Mouse (Mus musculus) c-Kit-positive CD71-positive TER-119-negative erythroid progenitor cells, embryonic 14.5 days (primary cell): ENCODE measurements around the gene Phf13.
A peak's percentile ranks its signal among the peaks of the same experiment; 100 is the strongest.

ENCODE experiments used
- DNase-seq: peaks from one replicate; pipeline ENCODE4 v3.0.0-alpha.2; 2013; ENCODE audit warnings: low read depth

Gene Phf13

GRCm38 (mm10) chr4:151992091-151992490 lies 4.0 kb downstream of the Phf13 start:
- DNase-seq = no peak

DNA sequence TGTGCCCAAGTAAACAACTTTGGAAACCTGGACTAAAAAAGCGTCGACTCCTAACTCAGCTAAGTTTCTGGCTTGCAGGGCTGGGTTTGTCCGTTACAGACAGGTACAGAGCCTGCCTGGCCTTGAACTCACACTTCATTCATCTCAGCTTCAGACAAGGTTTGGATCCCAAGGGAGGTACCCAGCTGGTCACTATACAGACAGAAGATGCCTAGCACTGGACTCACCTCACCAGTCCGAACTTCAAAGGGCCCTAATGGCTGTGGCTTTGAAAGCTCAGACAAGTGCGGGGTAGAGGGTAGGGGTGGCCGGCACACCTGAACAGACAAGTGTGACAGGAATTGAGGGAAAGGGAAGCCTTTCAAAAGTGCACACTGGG lies 7.0 kb downstream of the Phf13 start:
- no peak for DNase-seq

GRCm38 (mm10) chr4:151988342-151989109 lies 7.5 kb downstream of the Phf13 start, which contains the start of gene Thap3:
Gene Thap3, minus strand, starts transcription at chr4:151988997.
- peak; percentile 49 for DNase-seq

- DNase-seq = no peak
Measured at GRCm38 (mm10) chr4:151988014-151988341, 8.1 kb downstream of the Phf13 start.

DNA sequence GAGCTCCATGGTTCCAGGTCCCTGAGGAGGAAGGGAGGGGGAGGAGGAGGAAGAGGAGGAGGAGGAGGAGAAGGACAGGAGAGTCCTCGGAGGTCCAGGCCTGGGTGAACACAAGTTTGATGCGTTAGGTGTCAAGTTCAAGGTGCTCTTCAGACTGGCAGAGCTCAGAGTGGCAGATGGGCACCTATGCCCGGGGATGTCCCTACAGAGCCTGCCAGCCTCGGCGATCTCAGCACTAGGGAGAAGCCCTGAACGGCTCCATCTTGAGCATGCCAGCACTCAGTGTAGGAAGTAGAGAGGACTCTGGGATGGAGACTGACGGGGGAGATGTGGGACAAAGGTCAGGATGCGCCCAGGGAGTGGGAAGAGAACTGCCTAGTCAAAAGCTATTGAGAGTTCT lies 9.4 kb downstream of the Phf13 start:
- DNase-seq = no peak

DNA sequence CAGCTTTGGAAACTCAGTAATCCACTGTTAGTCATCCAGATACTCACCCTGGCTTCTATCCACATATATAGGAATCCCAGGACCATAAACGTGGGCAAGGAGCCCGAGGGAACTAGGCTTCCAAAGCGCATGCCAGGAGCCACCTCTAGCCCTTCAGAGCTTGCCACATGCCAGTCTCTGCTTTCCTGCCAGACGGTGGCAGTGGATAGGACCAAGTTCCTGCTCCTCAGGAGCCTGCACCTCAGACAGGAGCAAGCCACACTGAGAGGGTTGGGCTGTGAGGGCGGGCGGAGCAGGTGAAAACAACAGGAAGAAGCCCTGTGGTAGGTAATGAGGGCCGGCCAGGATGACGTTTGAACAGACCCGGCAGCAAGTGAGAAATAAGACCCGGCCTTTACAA lies 10.2 kb downstream of the Phf13 start:
- no peak for DNase-seq

DNA sequence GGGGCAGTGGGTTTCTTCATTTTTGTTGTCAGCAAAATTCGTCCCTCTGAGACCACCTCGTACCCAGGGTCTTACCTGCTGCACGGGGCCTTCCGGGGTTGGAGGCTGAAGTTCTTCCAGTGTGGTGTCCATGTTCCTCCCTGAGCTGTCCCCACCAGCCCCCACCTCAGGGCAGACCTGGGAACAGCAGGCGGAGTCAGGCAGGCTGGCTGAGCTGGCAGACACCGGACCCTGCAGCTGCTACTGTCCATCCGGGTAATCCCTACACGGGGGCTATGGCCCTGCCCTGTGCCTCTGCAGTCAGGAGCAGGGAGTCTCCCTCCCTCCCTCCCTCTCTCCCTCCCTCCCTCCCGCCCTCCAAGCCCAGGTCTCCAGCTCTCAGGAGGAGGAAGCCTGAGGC lies 12.5 kb downstream of the Phf13 start:
- DNase-seq = no peak

GRCm38 (mm10) chr4:151983043-151983442 lies 13.0 kb downstream of the Phf13 start:
- DNase-seq = no peak

- peak; percentile 65 for DNase-seq
Measured at GRCm38 (mm10) chr4:151981363-151981762, 14.7 kb downstream of the Phf13 start.

DNA sequence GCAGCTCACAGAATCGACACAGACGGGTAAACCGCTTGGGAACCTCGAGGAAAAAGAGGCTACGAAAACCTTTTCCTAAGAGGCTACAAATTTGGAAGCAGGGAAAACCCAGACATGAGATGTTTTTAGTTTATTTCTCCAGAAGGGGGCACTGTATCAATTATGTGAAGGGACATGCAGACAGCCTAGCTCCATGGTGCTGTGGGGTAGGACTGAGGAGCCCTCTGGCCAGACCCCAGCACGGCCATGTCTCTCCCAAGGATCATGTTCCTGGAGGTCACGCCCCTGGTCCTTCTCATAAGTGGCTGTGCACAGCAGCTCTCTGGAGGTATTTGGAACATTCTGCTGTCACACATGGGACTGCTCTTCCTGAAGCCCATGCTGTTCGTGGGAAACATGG lies 15.4 kb downstream of the Phf13 start:
- DNase-seq = no peak

DNA sequence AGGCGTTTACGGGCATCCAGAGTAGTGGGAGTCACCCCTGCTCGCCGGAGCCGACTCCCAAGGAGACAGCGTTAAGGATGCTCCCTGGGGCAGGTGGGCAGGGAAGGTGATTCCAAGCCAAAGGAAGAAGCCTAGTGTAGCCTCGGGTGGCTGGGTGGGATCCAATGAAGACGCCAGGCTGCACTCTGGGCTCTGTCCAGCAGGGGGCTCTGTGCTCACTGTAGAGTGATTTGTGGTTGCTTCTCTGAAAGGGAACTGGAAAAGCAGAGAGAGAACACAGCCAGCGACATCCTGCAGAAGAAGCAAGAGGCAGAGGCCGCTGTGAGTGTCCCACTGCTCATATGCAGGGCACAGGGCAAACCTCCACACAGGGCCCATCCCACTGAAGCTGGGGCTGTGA lies 18.3 kb downstream of the Phf13 start:
- DNase-seq = peak; percentile 65

DNA sequence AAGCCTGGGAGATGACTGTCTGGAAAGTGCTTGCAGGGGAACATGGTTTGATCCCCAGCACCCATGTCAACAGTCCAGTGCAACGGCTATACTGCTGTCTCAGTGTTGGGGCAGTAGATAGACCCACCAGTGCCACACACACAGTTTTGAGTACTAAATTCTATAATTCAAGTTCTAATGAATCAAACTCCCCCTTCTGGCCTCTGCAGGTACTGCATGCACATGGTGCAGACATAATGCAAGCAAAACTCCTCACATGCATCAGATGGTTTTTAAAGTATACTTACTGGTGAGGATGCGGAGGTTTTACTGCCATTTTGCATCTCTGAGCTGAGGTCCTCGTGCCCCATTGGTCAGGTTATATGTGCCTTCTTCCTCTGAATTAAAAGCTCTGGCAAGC lies 20.6 kb downstream of the Phf13 start:
- peak; percentile 65 for DNase-seq

DNA sequence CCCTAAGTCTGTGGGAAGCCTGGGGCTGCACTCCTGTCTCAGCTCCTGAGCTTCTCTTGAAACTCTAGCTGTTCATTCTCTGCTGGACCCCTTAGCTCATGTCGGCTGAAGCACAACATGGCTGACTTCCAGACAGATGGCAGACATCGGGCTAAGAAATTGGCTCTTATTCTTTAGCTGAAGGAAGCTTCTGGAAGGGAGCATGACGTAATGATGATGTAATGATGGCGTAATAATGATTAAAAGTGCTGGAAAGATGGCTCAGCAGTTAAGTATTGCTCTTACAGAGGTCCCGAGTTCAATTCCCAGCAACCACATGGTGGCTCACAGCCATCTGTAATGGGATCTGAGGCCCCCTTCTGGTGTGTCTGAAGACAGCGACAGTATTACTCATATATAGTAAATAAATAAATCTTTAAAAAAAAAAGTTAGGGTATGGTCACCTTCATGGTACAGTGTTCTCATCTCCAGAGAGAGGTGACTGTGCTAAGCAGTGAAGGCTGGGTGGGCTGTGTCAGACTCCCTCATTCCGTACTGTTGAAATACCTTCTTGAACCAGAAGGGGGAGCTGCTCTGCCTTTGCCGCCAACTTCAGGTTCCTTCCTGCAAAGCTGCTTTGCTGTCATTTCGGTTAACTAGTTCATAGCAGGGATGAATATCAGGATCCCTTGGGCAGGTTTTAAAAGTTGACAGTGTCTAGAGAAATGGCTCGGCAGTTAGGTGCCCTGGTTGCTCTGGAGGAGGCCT lies 23.7 kb downstream of the Phf13 start:
- DNase-seq = no peak

DNA sequence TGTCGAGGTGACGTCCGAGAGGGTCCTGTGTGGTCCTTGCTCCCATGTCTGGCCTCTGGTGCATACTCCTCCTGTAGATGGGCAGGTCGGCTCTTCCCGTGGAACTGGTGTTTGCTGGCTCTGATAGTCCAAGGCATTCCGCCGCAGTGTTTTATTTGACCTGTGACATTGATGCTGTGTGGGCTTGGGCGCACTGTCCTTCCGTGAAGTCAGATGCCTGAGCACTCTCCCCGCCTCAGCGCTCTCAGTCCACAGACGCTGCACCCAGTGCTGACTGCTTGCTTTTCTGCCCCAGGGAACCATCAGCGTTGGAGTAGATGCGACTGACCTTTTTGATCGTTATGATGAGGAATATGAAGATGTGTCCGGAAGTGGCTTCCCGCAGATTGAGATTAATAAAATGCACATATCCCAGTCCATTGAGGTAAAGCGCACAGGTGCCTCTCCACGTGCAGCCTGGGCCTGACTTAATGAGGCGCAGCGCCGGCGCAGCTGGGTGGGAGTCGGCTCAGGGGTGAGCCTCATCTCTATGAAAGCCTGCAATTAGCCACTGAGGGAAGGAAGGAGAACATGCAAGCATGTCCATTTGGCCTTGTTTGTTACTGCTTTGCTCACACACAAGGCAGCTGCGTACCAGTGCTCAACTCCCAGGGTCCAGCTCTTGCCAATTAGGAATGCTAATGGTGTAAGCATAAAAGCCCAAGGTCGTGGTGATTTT lies 27.7 kb downstream of the Phf13 start:
- no peak for DNase-seq

DNA sequence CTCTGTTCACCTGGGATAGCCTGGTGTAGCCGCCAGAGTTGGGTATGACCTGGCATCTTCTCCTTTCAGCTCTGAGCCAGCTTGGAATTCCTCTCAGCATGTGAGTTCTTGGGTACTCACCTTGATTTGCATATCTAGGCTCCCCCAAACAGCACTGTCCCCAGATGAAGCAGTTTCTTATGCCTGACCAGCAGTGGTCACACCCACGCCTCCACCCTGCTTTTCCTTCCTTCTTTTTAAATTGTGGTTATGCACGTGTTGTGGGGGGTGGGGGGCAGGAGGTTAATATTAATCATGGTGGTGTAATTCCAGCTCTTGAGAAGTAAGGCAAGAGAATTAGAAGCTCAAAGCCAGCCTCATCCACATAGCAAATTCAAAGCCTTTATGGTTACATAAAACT lies 33.2 kb downstream of the Phf13 start:
- no peak for DNase-seq

DNA sequence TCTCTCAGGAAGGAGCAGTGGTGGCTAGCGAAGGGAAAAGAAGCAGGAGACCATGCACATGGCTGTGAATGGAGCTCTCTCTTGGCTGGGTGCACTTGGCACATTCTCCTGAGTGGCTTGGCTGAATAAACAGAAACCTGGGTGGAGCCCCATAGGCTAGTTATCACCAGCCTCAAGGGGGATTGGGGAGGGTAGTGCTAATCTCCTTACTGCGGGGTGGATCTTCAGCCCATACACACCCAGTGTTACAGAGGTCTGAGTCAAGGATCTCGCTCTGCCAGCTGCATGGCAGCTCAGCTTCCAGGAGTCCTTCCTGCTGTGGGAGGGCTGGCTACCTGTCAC lies 35.6 kb downstream of the Phf13 start:
- DNase-seq = peak; percentile 85

DNA sequence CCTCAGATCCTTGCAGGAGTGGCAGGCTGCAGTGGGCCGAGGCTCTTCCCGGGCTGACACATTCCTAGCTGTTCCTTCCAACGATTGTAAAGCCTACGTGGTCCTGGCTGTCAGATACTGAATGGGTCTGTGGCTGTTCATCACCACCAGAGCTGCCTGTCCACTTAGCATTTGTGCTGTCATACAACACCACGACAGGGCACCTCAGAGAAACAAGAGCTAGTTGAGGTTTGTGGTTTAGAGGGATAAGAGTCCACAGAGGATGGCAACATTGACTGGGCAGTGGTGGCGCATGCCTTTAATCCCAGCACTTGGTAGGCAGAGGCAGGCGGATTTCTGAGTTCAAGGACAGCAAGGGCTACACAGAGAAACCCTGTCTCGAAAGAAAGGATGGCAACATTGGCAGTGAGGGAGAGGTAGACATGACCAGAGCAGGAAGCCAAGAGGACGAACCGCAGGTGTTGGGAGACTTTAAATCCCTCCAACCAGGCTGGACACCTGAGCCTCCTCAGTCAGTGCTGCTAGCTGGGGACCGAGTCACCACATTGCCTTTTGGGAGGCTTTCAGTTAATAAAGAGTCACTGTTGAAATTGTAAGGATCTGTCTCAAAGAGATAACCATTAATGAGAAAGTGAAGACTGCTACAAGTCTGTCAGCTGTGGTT lies 36.1 kb downstream of the Phf13 start:
- no peak for DNase-seq

- peak; percentile 60 for DNase-seq
Measured at GRCm38 (mm10) chr4:151957584-151958315, 38.3 kb downstream of the Phf13 start.

GRCm38 (mm10) chr4:151955791-151956190 lies 40.3 kb downstream of the Phf13 start:
- DNase-seq = no peak

DNA sequence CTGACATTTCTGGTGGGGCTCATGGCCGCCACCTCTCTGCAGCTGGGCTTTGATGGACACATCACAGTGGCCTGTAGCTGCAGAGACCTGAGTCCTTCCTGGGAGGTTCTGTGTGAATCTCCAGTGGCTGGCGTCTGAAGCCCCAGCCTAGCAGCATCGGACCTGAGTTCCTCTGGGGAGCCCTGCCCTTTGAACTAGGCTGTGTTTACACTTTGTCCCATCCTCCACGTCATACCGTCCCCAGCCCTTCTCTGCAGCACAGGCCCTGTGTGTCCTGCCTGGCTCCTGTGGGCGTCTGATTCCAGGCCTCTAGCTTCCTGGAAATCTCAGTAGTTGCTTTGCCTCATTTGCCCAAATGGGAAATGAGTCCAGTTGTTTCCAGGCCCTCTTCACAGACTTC lies 42.8 kb downstream of the Phf13 start:
- DNase-seq = no peak

DNA sequence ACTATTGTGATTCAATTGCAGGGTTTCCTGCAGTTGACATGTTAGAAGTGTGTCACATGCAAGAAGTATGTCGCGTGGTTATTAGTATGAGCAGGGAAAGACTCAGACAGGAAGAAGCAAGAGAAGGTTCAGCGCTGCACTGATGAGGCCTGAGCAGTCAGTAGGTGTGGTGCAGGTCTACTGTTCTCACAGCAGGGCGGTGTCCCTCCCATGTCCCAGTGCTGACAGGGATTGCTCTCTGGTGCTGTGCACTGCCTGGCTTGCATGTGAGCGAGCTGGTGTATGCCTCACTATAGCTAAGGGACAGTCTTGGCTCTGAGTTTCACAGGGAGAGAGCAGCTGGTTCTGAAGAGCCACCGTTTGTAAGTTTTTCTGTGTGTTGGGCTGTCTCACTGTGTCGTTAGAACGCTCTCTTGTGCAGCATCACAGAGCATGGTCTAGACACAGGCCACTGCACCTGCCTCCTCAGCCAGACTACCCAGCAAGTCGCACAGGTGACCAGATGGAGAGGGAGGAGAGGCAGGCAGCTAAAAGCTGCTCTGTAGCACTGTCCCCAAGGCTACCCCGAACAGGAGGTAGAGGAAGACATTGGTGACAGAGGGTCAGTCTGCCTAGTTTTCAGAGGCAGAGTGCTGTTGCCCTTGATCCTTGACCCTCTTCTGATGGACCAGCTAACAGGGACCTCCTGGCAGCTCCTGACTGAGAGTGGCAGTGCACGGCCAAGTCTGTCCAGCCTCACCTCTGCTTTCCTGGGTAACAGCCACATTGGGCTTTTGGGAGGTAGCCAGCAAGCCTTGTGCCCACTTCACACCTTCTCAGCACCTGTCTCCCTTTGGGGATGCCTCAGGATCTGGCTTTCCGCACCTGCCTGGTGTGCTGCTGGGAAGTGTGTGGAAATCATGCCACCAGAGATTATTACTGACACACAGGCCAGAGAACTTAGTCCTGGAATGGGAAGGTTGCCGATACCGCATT lies 47.3 kb downstream of the Phf13 start:
- DNase-seq = no peak
